Mouse (Mus musculus) lung, adult 2 months (tissue): ENCODE measurements around the gene Ctnna3.

ENCODE experiments used
- CTCF ChIP-seq: fragments of 200-500 bp; IDR thresholded peaks from 2 replicates; pipeline ENCODE4 v1.5.1; 2011; ENCODE audit warnings: mild to moderate bottlenecking, low read length, control low read depth; ENCODE audit not compliant: insufficient read depth
- POLR2A ChIP-seq: fragments of 200-500 bp; IDR thresholded peaks from 2 replicates; pipeline ENCODE4 v1.6.1; 2011; ENCODE audit warnings: low read depth, mild to moderate bottlenecking, control low read depth, low read length, borderline replicate concordance; ENCODE audit errors: extremely low read depth

DNA sequence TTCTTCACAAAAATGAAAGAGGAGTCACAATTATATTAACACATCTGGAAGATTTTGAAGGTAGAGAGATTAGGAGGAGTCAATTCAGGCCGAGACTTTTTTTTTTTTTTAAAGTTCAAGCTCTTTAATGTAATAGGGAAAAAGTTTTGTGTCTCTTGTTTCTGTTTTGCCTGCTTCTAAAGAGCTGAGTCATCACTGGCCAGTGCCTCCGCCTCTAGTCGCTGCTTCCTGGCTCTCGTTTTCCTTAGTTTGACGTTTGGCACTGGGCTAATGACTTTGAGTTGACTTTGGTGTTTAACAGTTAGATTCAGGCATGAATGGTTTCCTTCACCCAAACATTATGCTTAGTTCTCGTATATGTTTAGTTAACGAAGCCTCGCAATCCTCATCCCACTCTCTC lies 282.6 kb downstream of the Ctnna3 start:
- TF ChIP-seq CTCF (no peak), POLR2A (no peak)
